Mouse (Mus musculus) liver, postnatal 0 days (tissue): ENCODE measurements around the gene Sox21.

Experiments used
- CTCF ChIP-seq: sonication (generic); IDR thresholded peaks from 2 replicates; pipeline ENCODE4 v1.5.1; 2016; ENCODE audit warnings: antibody characterized with exemption, low read depth
- EP300 ChIP-seq: IDR thresholded peaks from 2 replicates; pipeline ENCODE4 v1.6.1; 2016; ENCODE audit warnings: antibody characterized with exemption, low read depth, mild to moderate bottlenecking

- TF ChIP-seq CTCF (no peak), EP300 (no peak)
Measured at GRCm38 (mm10) chr14:118200731-118201130, 36.1 kb downstream of the Sox21 start.
